Mouse (Mus musculus) myocyte (in vitro differentiated cells): Measurements from ENCODE around the gene Mark4.

ENCODE experiments used
- E2F4 ChIP-seq: IDR thresholded peaks from one replicate; pipeline ENCODE4 v1.6.1; 2011; ENCODE audit warnings: mild to moderate bottlenecking, control low read depth, moderate library complexity; ENCODE audit not compliant: insufficient read depth
- POLR2A ChIP-seq: IDR thresholded peaks from one replicate; pipeline ENCODE4 v1.6.1; 2011; ENCODE audit warnings: low read depth, mild to moderate bottlenecking, control low read depth, moderate library complexity; ENCODE audit not compliant: insufficient read length
- REST ChIP-seq: IDR thresholded peaks from one replicate; pipeline ENCODE4 v1.6.1; 2011; ENCODE audit warnings: mild to moderate bottlenecking, control low read depth, moderate library complexity; ENCODE audit not compliant: insufficient read depth, insufficient read length

GRCm38 (mm10) chr7:19506326-19506725 lies 47.7 kb upstream of the Mark4 start:
- TF ChIP-seq REST (no peak), POLR2A (no peak), E2F4 (no peak)
